Mouse (Mus musculus): ENCODE measurements around the gene Smpd3.

DNA sequence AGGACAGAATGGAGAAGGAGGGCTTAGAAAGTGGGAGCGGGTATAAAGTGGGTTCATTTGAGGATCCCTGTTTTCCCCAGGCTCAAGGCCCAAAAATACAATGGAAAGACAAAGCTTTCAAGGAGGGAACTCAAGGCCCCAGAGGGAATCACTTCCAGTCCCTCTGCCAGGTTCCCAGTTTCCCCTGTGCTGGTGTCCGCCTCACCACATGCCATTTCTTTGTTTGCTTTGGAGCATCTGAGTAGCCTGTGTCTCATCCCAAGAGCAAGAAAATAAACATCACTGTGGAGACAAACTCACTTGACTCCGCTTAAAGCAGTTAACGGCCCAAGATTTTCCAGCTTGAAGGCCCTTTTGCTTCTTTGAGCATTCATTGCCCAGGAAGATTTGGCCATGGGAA, 20.7 kb downstream of the Smpd3 start:
- no peak for TF ChIP-seq CTCF (IDR thresholded peaks at IDR 0.05; ENCODE audit: insufficient read depth, low read depth, low read length)
- TF ChIP-seq POLR2A (IDR thresholded peaks at IDR 0.05; ENCODE audit: insufficient read depth, low read depth, low read length): no peak
